Mouse (Mus musculus) liver, embryonic 14.5 days (tissue): ENCODE measurements around the gene Fbxo31.

Experiments
- CTCF ChIP-seq: IDR thresholded peaks from 2 replicates; pipeline ENCODE4 v1.5.1; 2016; ENCODE audit warnings: antibody characterized with exemption, low read depth, control low read depth
- EP300 ChIP-seq: IDR thresholded peaks from 2 replicates; pipeline ENCODE4 v1.6.1; 2016; ENCODE audit warnings: antibody characterized with exemption, low read depth

DNA sequence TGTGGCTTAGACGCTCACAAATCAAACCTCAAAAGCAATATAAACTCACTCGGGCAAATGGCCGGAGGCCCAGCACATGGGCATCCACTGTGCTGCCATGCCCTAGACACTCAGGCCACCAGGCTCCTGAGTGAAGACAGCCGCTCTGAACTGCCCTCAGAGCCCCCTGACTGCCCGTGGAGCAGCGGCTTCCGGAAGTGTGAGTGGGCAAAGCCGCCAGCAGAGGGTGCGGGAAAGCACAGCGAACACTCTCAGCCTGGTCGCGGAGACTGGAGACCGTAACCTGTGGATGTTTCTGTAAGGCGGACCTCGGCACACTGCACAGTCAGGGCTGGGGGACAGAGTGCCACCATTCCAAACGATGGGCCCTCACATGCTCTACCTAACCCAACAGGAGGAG lies 20.1 kb downstream of the Fbxo31 start:
- TF ChIP-seq CTCF (peak; percentile 30; the same call in 1 of the 2 replicates), EP300 (no peak)
